Mouse (Mus musculus) CD4-positive, CD25-positive, alpha-beta regulatory T cell, adult 4 months (primary cell): ENCODE data around the gene Fam198b. TPM values are rescaled to one million over a fixed set of nuclear protein-coding genes. Genes with fewer than 3 reads are reported as not detected.
A peak's percentile ranks its signal among the peaks of the same experiment; 100 is the strongest.

Experiments used
- ATAC-seq: one replicate; pipeline ENCODE4 v1.8.0; 2017
- polyA plus RNA-seq, 2 experiments: library from polyadenylated mRNA; unstranded; fragments of 100-300 nt; shearing (Covaris generic); gene quantifications; one replicate each; pipeline ENCODE4 v1.2.1; 2017

The Fam198b gene
- polyA plus RNA-seq, 2 experiments from 2014 or later = not detected

DNA sequence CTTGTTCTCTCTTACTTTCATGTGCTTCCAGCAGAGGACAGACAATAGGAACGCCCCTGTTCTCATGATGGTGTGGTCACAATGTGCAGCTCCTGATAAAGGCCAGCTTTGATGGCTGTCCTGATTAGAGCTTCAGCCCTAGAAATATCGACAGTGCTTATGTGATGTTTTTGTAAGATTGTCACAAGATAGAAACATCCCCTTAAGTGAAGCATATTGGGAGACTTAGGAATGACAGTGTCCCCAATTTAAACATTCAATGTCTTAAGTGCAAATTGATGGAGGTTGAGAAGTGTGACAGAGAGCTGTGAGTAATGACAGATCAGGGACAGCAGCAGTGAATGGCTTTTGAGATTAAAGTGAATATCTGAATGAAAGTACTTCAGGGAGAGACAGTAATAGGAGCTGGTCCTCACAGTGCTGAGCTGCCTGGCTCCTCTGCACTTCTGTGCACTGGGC, 99.7 kb downstream of the Fam198b start:
- ATAC-seq = no peak

DNA sequence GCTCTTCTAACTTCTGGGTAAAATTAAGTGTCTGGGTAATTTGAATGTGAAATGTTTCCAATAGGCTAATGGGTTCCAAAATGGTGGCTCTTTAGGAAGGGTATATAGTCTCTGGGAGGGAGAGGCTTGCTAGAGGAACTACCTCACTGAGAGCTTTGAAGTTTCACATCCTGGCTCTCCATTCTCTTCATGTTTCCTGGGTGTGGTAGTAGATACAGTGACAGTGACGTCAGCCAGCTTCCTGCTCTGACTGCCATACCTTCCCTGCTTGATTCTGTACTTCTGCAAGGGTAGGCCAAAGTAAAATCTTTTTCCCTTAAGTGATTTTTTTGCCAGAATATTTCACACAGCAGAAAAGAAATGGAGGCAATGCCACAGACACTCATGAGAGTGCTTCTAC, 100.2 kb downstream of the Fam198b start:
- peak; percentile 49 for ATAC-seq

DNA sequence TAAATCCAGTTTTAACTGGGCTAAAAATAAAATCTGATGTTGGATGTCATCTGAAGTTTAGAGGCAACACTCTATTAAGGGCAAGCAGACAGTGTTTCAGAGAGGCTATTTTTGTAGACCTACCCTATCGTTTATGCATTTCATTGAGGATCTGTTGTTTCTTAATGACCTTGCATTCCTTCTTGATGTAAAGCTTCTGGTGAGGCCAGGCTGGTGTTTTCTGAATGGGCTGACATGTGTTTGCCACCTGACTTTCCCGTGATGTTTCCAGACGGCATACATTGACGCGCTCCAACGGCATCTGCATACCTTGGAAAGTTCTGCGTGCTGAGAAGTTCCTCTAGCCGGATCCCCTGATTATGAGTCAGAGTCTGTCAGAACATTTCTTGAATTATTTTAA, 104.9 kb downstream of the Fam198b start:
- ATAC-seq = no peak

DNA sequence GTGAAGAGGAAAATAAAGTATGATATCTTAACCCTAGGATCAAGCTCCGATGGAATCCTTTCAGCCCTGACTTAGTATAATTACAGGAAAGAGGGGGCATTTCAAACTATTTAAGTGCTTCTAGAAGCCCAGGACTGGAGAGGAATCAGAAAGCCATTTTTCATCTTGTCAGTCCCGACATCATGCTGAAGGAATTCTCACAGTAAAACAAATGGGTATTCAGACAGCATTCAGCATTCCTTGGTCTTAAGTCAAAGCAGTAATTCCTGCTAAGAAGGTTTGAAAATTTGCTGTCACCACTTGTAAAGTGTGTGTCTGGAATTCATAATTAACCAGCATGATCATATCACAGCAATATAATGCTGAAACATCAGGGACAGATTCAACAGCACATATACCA, 105.6 kb downstream of the Fam198b start:
- ATAC-seq = no peak

DNA sequence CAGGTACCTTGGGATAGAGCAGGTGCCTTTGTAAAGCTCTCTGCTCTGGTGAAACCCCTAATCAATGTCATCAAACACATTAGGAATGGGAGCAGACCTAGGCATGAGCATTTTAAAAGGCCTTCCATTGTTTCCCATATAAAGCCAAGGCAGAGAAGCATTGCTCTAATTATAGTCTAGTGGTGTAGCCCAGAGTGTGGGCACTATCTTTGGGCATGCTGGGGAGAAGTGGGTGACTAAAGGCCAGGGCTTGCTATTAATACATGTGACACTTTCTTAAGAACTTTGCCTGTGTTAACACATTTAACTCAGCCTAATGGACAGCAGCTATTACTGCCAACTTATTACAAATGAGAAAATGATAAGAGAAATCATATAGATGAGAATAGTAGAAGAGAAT, 106.1 kb downstream of the Fam198b start:
- ATAC-seq = no peak

DNA sequence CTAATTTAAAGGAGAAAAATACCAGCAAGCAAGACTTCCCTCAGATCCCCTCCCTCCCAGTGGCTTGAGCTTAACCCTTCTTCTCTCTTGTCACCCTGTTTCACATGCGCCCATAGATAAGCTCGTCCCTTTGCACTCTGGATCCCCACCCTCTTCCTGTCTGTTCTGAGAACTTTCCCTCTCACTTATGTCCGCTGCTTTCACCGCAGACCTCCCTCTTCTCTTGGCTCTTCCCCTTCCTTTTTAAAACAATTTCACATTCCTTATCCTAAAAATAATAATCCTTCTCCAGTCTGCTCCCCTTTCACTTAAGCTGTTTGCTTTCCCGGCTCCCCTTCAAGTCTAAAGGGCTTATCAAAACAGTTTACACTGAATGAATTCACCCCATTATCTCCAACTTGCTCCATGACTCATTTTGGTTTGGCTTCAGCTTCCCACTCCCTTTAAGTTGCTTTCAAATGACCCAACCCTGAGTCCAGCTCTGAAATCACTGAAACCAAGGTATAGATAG, 109.8 kb downstream of the Fam198b start:
- ATAC-seq = no peak

DNA sequence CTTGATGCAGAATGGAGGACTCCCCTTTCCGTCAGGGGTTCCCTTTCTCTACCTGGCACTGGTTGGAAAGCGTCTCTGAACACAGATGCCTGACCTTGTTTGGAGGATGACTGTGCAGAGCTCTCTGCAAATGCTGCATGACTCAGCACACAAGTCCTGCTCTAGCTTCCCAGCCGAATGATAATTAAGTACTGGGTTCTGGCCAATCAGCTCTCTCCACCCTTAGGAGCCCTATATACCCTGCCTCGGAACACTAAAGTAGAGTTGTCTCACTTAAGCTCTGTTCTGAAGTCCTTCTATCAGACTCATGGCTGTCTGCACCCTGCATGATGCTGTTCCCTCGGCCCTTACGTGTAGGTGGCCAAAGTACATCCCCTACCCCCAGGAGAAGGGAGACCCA, 111.4 kb downstream of the Fam198b start:
- no peak for ATAC-seq

Other genes starting within 250 kb of the Fam198b start
- not detected for gene Rxfp1, start 146.7 kb upstream of the Fam198b start, polyA plus RNA-seq
- not detected for gene Tmem144, start 31.8 kb upstream of the Fam198b start, polyA plus RNA-seq